Mouse (Mus musculus) adrenal gland, postnatal 36 days (tissue): Measurements from ENCODE around the gene Dstn. TPM values are rescaled to one million over a fixed set of nuclear protein-coding genes. Genes with fewer than 3 reads are reported as not detected.
A peak's percentile ranks its signal among the peaks of the same experiment; 100 is the strongest.

Experiments
- DNase-seq, 2 experiments: peaks; one replicate each; pipeline ENCODE4 v3.0.0; 2021; ENCODE audit warnings: mixed read lengths in 1 of 2
- long read RNA-seq, 2 experiments: library from polyadenylated mRNA; stranded (forward); transcript quantifications; one replicate each; pipeline ENCODE4 v2.0.0; 2021; ENCODE audit warnings: borderline sequencing depth in 2 of 2
- total RNA-seq, 2 experiments: library from RNA; stranded (reverse); gene quantifications; 2 replicates each; pipeline ENCODE4 v1.2.3; 2021

Gene Dstn
- total RNA-seq, result 100 to 1,000 TPM; 227 to 300 TPM
- long read RNA-seq, experiment 1, transcript Dstn-201 (4 exons, 1,911 nt), result major isoform, 425 of 484 reads
- long read RNA-seq, experiment 1, partial matches to known transcripts, result 23 of 484 reads
- long read RNA-seq, experiment 1, other reads (novel, unspliced or antisense), result 36 of 484 reads
- long read RNA-seq, experiment 2, transcript Dstn-201 (4 exons, 1,911 nt), result major isoform, 84 of 90 reads
- long read RNA-seq, experiment 2, partial matches to known transcripts, result 6 of 90 reads
- long read RNA-seq, experiment 2, other reads (novel, unspliced or antisense), result 0 of 90 reads

GRCm38 (mm10) chr2:143914760-143915599 lies at the start of gene Dstn:
TSS of gene Dstn (plus strand) at chr2:143915320.
- DNase-seq, result peak; percentile 97

DNA sequence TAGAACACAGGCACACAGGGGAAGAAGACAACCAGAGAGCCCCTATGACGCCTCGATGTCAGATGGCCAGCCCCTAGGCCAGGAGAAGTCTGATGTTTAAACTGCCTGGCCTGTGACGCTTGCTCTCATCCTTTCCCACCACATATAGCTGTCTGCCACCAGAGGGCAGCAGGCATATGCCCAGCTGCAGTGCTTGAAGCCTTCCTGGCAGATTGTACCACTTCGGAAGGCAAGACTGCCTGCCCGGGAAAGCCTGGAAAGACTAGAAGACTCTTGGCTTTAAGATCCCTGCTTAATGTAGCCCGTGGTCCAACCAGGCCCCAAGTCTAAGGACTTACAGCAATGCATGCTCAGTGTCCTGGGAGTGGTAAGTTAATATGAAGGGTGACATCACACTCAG lies 47.8 kb upstream of the Dstn start:
- DNase-seq, result peak; percentile 85 to 87

DNA sequence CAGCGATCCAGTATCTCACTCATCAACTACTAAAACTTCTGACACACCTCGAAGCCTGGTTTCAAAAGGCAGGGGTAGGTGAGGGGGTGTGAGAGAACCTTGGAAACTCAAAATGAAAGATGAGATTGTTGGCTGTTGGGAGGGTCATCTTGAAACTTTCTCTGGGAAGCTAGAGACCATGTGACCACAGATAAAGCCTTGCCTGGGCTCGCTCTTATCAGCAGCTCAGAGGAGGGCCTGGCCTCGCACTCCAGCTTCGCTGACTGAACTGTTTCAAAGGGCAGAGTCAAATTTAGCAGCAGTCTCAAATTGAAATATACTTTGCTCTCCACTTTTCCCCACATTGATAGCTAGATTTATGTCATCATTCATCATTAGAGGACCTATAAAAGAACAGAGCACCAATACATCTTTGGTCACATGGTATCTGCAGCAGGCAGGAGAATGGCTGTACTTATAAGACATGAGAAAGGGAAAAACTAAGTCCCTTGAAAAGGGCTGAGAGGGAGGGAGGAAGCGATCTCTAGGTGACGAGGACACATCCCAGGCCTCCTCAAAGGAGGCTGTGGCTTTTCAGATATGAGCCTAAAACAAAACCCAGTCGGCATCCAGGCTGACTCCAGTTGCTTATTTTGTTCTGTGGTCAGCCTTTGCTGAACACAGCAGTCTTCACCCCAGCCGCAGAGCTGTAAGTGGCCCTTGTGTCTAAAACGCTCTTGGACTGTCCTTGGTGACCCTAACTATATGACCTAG lies 44.0 kb upstream of the Dstn start:
- DNase-seq, result peak; percentile 61 to 69

- no peak for DNase-seq
Measured at GRCm38 (mm10) chr2:143876026-143876425, 39.1 kb upstream of the Dstn start.

GRCm38 (mm10) chr2:143876929-143877632 lies 38.0 kb upstream of the Dstn start:
- DNase-seq, result no peak

DNA sequence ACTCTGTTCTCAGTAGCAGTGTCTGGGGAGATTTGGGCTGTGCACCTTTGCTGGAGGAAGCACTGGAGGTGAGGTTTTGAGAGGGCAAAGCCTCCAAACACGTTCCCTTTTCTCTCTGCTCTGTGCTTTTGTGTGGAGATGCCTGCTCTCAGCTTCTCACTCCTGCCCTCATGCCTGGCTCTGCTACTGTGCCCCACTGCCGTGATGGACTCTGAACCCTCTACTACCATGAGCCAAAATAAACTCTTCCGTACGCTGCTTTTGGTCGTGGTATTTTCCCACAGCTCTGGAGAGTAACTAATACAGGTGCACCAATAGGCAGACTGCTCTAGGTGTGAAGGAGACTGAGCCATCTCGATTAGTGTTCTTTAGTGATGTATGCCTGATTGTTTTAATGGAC lies 35.8 kb upstream of the Dstn start:
- DNase-seq, result no peak

GRCm38 (mm10) chr2:143882002-143882401 lies 33.1 kb upstream of the Dstn start:
- no peak for DNase-seq

DNA sequence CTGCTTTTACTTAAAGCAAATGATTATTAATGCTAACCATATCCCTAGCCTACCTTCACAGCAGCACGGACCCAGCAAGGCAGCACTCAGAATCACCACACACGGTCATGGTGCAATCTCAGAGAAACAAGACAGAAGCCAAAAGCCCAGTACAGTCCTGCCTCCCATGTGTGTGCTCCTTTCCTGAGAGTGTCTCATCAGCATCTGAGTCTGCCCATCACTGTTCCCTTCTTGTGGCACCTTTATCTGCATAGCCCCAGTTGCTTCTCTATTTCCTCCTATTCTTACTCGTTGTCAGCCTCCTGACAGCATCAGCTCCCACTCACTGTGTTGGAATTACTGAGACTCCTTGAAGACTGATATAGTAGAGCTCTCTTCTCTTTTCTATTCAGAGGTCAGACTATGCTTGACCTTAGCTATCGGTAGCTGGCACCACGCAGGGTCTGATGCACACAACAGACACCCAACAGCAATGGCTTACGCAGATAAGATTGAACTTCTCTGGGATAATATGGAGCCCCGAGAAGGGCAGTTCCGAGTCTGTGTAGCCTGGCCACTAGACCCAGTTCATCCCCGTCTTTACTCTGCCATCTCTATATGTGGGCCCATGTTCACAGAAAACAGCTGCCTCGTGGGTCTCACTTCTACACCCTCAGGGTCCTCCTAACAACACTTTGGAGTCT lies 32.4 kb upstream of the Dstn start:
- DNase-seq, result no peak

DNA sequence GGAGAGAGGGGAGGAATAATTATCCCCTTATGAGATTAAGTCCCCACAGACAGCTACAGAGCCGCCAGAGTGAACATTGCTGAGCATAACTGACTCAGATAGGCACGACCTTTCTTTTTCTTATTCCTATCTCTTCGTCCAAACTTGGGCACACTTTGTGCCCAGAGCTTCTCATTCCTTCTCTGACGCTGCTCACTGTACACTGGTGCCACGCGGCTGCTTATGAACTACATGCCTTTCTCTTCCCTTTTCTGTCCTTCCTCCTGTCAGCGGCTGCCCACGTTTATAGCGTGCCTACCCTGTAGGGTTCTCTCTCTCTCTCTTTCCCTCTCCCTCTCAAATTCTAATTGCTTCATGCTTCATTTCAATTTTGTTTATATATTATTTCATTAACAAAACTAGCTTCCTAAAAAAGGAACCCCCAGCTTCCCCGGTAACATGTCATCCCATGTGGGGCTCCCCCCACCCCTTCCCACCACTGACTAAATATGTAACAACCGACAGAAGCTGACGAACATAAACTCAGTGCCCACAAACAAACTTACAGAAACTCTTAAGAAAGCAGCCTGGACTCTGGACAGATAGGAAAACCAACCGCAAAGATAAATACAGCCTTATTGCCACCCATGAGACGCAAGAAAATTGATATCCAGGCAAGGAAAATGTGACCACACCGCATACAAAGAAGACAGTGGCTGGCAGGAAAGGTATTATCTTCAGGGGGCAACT lies 25.8 kb upstream of the Dstn start:
- DNase-seq, result no peak

DNA sequence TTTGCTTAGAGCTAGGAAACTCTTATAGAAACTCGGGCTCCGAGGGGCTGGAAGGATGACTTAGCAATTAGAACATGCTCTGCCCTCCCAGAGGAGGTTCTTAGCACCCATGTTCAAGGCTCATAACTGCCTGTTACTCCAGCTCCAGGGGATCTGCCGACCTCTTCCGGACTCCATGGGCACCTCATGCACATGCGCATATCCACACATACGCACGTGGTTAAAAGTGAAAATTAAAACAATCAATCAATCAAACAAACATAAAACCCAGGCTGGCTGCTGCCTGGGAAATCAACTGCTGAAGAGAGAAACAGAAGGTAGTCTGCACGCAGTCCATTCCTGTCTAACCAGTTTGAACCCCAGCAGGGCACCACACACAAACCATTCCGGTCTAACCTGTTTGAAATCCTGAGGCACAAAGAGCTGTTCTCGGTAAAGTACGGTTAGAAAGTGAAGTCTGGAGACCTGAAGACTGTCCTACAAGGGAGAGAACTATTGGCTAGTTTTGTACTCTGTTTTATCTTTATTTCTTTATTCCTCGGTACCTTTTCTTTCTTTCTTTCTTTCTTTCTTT lies 25.2 kb upstream of the Dstn start:
- no peak for DNase-seq

GRCm38 (mm10) chr2:143891302-143892048 lies 23.6 kb upstream of the Dstn start:
- no peak for DNase-seq

GRCm38 (mm10) chr2:143899470-143900220 lies 15.5 kb upstream of the Dstn start:
- no peak for DNase-seq

GRCm38 (mm10) chr2:143900821-143901351 lies 14.2 kb upstream of the Dstn start:
- DNase-seq, result no peak

GRCm38 (mm10) chr2:143903376-143904045 lies 11.6 kb upstream of the Dstn start:
- peak; percentile 24 to 44 for DNase-seq

DNA sequence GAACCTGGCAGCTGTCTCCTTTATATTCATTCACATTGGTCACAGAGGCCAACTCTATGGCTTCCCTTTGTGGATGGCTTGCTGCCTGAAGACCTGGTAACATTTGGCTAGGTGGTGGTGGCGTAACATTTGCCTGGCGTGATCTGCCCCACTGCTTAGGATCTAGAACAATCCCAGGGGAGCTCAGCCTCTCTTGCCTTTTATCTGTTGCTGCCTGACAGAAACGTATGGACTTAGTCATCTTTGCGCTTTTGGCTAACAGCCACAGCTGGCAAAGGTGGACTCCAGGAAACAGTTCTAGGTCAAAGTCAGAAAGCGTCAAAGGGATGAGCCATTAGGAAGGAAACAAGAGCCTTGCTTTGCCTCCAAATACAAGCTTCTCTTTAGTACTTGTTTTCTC lies 10.2 kb upstream of the Dstn start:
- peak; percentile 73 to 83 for DNase-seq

GRCm38 (mm10) chr2:143909230-143909629 lies 5.9 kb upstream of the Dstn start:
- no peak for DNase-seq

GRCm38 (mm10) chr2:143912199-143912598 lies 2.9 kb upstream of the Dstn start:
- no peak for DNase-seq

- no peak for DNase-seq
Measured at GRCm38 (mm10) chr2:143914221-143914620, 899 bp upstream of the Dstn start.
